Comparison of ENCODE assay signal across 11 mouse cellular contexts in the genomic region with DNA sequence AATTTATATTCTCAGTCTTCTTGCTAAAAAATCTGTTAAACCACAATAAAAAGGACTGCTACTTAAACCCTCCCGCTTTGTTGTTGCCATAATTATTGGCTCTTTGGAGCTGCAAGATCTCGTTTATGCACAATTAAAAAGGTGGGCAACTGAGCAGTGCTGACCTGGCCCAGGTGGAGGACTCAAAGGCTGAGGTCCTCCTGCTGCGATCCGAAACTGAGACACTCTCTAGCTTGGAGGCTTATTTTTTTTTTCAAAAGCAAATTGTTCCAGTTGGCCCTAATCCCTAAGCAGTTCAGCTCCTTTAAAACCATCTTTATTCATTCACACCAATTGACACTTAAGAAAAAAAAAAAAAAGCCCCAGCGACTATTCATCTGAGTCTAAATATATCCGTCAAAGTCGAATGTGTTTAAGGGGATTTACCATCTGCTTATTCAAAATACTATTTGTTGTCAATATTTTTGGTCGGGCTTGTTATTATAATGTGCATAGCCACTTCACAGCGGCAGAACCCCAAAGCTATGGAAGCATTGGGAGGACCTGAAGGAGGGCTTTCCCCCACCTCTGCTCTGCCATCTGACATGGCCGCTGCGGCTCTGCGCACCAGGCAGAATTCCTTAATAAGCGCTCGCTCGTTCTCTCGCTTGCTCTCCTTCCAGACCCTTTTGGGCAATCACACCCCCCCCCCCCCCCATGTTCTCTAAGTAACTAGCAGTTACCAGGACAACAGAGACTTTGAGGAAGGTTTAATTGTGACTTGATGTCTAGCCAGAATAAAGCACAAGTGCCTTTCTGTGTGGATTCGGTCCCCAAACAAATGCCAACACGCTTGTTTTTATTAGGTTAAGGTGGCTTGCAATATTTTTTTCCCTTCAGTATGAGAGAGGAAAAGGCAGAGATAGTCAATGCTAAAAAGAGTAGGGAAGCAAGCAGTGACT.
DNase-seq lines count a peak whose midpoint lies in the region; ATAC-seq and TF ChIP-seq lines count a peak whose summit lies in the region.
"Had no signal": no experiment of that assay in that cellular context is flagged by ENCODE, and none has a peak within 500 bp of the region (broad histone marks: within the 10 kb centered on the region; RNA-seq: fewer than 3 reads in every experiment).

No protein-coding gene starts in this region.

- WGBS in forebrain, embryonic 16.5 days, result 4% methylated on average over 18 of the region's 18 CpGs
- WGBS in midbrain, embryonic 15.5 days, result 10% methylated on average over 18 of the region's 18 CpGs

- no peaks in the 10 kb centered on the region for H3K9me3 ChIP-seq in forebrain, embryonic 16.5 days (ENCODE audit: control insufficient read depth, low read length)
- H3K9me3 ChIP-seq in midbrain, embryonic 15.5 days, result no peaks in the 10 kb centered on the region

- H3K36me3 ChIP-seq in forebrain, embryonic 16.5 days (ENCODE audit: control insufficient read depth, insufficient read depth), result no peaks in the 10 kb centered on the region
- no peaks in the 10 kb centered on the region for H3K36me3 ChIP-seq in midbrain, embryonic 15.5 days (replicated peaks)

- no peaks in the 10 kb centered on the region for H3K27me3 ChIP-seq in forebrain, embryonic 16.5 days (replicated peaks; ENCODE audit: control insufficient read depth, insufficient read depth, low read length)
- H3K27me3 ChIP-seq in midbrain, embryonic 15.5 days (replicated peaks), result 0 out of 2 replicates have a peak, but pooled peaks cover 3% of the 10 kb centered on the region

- TF ChIP-seq CTCF in layer of hippocampus, adult 2 months (conservative IDR thresholded peaks at IDR 0.05), result no peak

- peak overlapping the region; percentile 86 for H3K27ac ChIP-seq in layer of hippocampus, adult 2 months
- H3K27ac ChIP-seq in forebrain, embryonic 16.5 days (ENCODE audit: low read length), result peak overlapping the region; percentile 86
- H3K27ac ChIP-seq in midbrain, embryonic 15.5 days, result peak overlapping the region; percentile 64
- H3K27ac ChIP-seq: macrophage had no signal

- ATAC-seq in forebrain, embryonic 16.5 days, result peak; percentile 86
- peak; percentile 63 for ATAC-seq in midbrain, embryonic 15.5 days (replicated peaks)
- ATAC-seq in megakaryocyte progenitor cell, adult 5-6 weeks (replicated peaks; ENCODE audit: poor library complexity), result no peak
- ATAC-seq: activated CD4-positive, CD25-positive, alpha-beta regulatory T cell, adult 4 months had no signal

- H3K4me1 ChIP-seq in forebrain, embryonic 16.5 days (replicated peaks; ENCODE audit: control insufficient read depth, insufficient read depth, low read length), result peaks cover 20% of the 10 kb centered on the region
- H3K4me1 ChIP-seq in midbrain, embryonic 15.5 days, result peaks cover 30% of the 10 kb centered on the region

- peak overlapping the region; percentile 44 for H3K4me2 ChIP-seq in forebrain, embryonic 16.5 days (ENCODE audit: low read length)
- peak overlapping the region; percentile 39 for H3K4me2 ChIP-seq in midbrain, embryonic 15.5 days

- peak overlapping the region; percentile 2 for H3K4me3 ChIP-seq in layer of hippocampus, adult 2 months
- H3K4me3 ChIP-seq in forebrain, embryonic 16.5 days (replicated peaks; ENCODE audit: low read length), result peak overlapping the region; percentile 22
- no peak overlapping the region for H3K4me3 ChIP-seq in midbrain, embryonic 15.5 days

- peak in 1 of 2 experiments; percentile 31 for DNase-seq in layer of hippocampus, adult 2 months (ENCODE audit: low spot score in 2 of 2)
- DNase-seq in layer of hippocampus, adult 9-11 months, result no peak
- DNase-seq in brain, embryonic 18.5 days (ENCODE audit: low read depth, low spot score), result peak; percentile 55
- no peak for DNase-seq in thymus, postnatal 14 days
- DNase-seq in thymus, adult 18-20 months, result no peak
- DNase-seq: cerebellum, adult 8-10 months had no signal

- no peak overlapping the region; the same call in 1 of the 2 replicates for H3K9ac ChIP-seq in forebrain, embryonic 16.5 days (replicated peaks; ENCODE audit: low read depth, low read length)
- no peak overlapping the region for H3K9ac ChIP-seq in midbrain, embryonic 15.5 days
